Mouse (Mus musculus) frontal cortex, postnatal 36 days (tissue): ENCODE results near the gene Tuba1c.

Experiments used
- DNase-seq, 2 experiments: peaks; one replicate each; pipeline ENCODE4 v3.0.0; 2022; ENCODE audit warnings: low spot score in 2 of 2

Gene Tuba1c

GRCm38 (mm10) chr15:99029619-99030584 is at the start of gene Tuba1c:
Gene Tuba1c, plus strand, starts transcription at chr15:99029891.
- DNase-seq: no peak

- DNase-seq: no peak
Observed at GRCm38 (mm10) chr15:98980012-98980614, 49.6 kb upstream of the Tuba1c start.

- no peak for DNase-seq
Observed at GRCm38 (mm10) chr15:98982100-98982499, 47.6 kb upstream of the Tuba1c start.

GRCm38 (mm10) chr15:98983431-98984081 is 46.1 kb upstream of the Tuba1c start:
- DNase-seq: no peak

GRCm38 (mm10) chr15:98984681-98985080 is 45.0 kb upstream of the Tuba1c start:
- no peak for DNase-seq

GRCm38 (mm10) chr15:98985240-98985981 is 44.3 kb upstream of the Tuba1c start:
- peak; percentile 82 to 86 for DNase-seq

- no peak for DNase-seq
Observed at GRCm38 (mm10) chr15:98985982-98986715, 43.5 kb upstream of the Tuba1c start.

GRCm38 (mm10) chr15:98987077-98987630 is 42.5 kb upstream of the Tuba1c start:
- no peak for DNase-seq

- no peak for DNase-seq
Observed at GRCm38 (mm10) chr15:98987661-98988181, 42.0 kb upstream of the Tuba1c start.

- DNase-seq: no peak
Observed at GRCm38 (mm10) chr15:98988787-98989186, 40.9 kb upstream of the Tuba1c start.

- DNase-seq: no peak
Observed at GRCm38 (mm10) chr15:98989701-98990430, 39.8 kb upstream of the Tuba1c start.

- no peak for DNase-seq
Observed at GRCm38 (mm10) chr15:98990669-98991539, 38.8 kb upstream of the Tuba1c start.

- DNase-seq: no peak
Observed at GRCm38 (mm10) chr15:98991540-98992050, 38.1 kb upstream of the Tuba1c start.

- DNase-seq: peak; percentile 73 to 86
Observed at GRCm38 (mm10) chr15:98992086-98992912, 37.4 kb upstream of the Tuba1c start.

- DNase-seq: peak; percentile 94 to 97
Observed at GRCm38 (mm10) chr15:98993093-98993793, 36.4 kb upstream of the Tuba1c start.

GRCm38 (mm10) chr15:98993865-98994264 is 35.8 kb upstream of the Tuba1c start:
- DNase-seq: peak; percentile 85 to 89

- no peak for DNase-seq
Observed at GRCm38 (mm10) chr15:98994957-98995520, 34.7 kb upstream of the Tuba1c start.
